Mouse (Mus musculus) heart, embryonic 12.5 days (tissue): ENCODE measurements at regions not wholly inside any gene's neighbourhood (a gene's known extent, or its start where the extent isn't known, plus 50 kb on each side); places are given as distances from the start of the nearest gene placed in this dataset.

Experiments used
- ATAC-seq: fragments of 200-750 bp; cut with Nextera tagmentation; 2 replicates; pipeline ENCODE4 v1.8.0; 2017; ENCODE audit warnings: moderate TSS enrichment, moderate library complexity; ENCODE audit not compliant: insufficient number of reproducible peaks, low FRiP score
- H3K27ac ChIP-seq: fragments of 300-500 bp; sonication (generic); 2 replicates; pipeline ENCODE4 v1.5.1; 2016; ENCODE audit warnings: mild to moderate bottlenecking, moderate library complexity; ENCODE audit not compliant: poor library complexity, severe bottlenecking
- H3K27me3 ChIP-seq: fragments of 300-500 bp; sonication (generic); replicated peaks from 2 replicates; pipeline ENCODE4 v1.6.1; 2016; ENCODE audit warnings: mild to moderate bottlenecking, moderate library complexity
- H3K36me3 ChIP-seq: fragments of 300-500 bp; sonication (generic); 2 replicates; pipeline ENCODE4 v1.6.1; 2016; ENCODE audit warnings: mild to moderate bottlenecking, moderate library complexity
- H3K4me1 ChIP-seq: fragments of 300-500 bp; sonication (generic); replicated peaks from 2 replicates; pipeline ENCODE4 v1.6.1; 2016; ENCODE audit warnings: mild to moderate bottlenecking
- H3K4me2 ChIP-seq: fragments of 300-500 bp; sonication (generic); 2 replicates; pipeline ENCODE4 v1.6.1; 2016; ENCODE audit warnings: mild to moderate bottlenecking, moderate library complexity
- H3K4me3 ChIP-seq: fragments of 300-500 bp; sonication (generic); 2 replicates; pipeline ENCODE4 v1.5.1; 2016; ENCODE audit warnings: mild to moderate bottlenecking
- H3K9ac ChIP-seq: fragments of 300-500 bp; sonication (generic); 2 replicates; pipeline ENCODE4 v1.6.1; 2016; ENCODE audit warnings: mild to moderate bottlenecking, moderate library complexity
- H3K9me3 ChIP-seq: fragments of 300-500 bp; sonication (generic); replicated peaks from 2 replicates; pipeline ENCODE4 v1.6.1; 2016; ENCODE audit warnings: mild to moderate bottlenecking, moderate library complexity
- WGBS: fragments of 180-500 bp; shearing (Covaris S2); methylation state at CpG from one replicate; pipeline ENCODE4 v1.1.7; 2016; 5-methylcytosine and 5-hydroxymethylcytosine counted together

GRCm38 (mm10) chr6:51086347-51086746, 346.1 kb upstream of the Nfe2l3 start:
- Histone ChIP-seq H3K27ac (no peak overlapping the region), H3K9me3 (no peaks in the 10 kb centered on the region), H3K36me3 (no peaks in the 10 kb centered on the region), H3K4me3 (no peak overlapping the region), H3K9ac (no peak overlapping the region), H3K27me3 (no peaks in the 10 kb centered on the region), H3K4me1 (peaks cover 9% of the 10 kb centered on the region; the same call in 1 of the 2 replicates), H3K4me2 (no peak overlapping the region)
- no peak for ATAC-seq
- 75% methylated on average over 4 of the region's 4 CpGs for WGBS

GRCm38 (mm10) chr6:51087806-51088205, 344.7 kb upstream of the Nfe2l3 start:
- Histone ChIP-seq H3K36me3 (no peaks in the 10 kb centered on the region), H3K4me2 (no peak overlapping the region), H3K4me3 (no peak overlapping the region), H3K4me1 (peaks cover 9% of the 10 kb centered on the region; the same call in 1 of the 2 replicates), H3K9ac (no peak overlapping the region), H3K27ac (no peak overlapping the region), H3K9me3 (no peaks in the 10 kb centered on the region), H3K27me3 (no peaks in the 10 kb centered on the region)
- 43% methylated on average over 2 of the region's 2 CpGs for WGBS
- no peak for ATAC-seq

DNA sequence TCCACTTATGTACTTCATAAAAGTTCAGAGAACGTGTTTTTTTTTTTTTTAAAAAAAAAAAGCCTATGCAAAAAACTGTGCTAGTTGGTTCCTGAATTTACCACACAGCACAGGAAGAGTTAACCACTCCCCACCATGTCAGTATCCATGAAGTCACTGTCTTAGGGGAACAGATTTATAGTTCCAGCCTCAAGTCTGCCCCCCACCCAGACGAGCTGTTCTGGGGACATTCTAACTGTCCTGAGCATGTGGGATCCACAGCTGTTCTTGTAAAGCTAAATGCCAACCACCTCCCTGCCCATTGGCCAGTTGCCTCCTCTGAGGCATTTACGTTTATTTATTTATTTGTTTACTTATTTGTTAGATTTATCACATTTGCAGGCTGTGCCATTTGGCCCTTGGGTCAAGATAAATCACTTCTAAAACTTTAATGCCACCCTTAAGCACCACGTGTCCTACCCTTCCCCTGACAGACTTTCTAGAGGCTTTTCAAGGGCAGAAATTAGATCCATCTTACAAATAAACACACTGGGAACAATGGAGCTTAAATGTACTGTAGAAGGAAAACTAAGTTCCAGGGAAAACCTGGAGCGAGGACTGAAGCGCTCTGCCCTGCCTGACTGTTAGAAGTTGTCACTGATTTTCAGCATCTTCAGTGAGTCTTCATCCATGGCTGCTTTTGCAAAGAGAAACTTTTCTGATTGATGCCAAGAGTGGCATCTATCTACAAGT, 343.7 kb upstream of the Nfe2l3 start:
- H3K27ac ChIP-seq, result no peak overlapping the region
- no peaks in the 10 kb centered on the region for H3K27me3 ChIP-seq
- H3K4me3 ChIP-seq, result no peak overlapping the region
- H3K4me1 ChIP-seq, result peaks cover 2% of the 10 kb centered on the region; the same call in 1 of the 2 replicates
- 56% methylated on average over 6 of the region's 6 CpGs for WGBS
- H3K36me3 ChIP-seq, result no peaks in the 10 kb centered on the region
- no peak for ATAC-seq
- H3K9me3 ChIP-seq, result no peaks in the 10 kb centered on the region
- H3K4me2 ChIP-seq, result no peak overlapping the region
- H3K9ac ChIP-seq, result no peak overlapping the region

DNA sequence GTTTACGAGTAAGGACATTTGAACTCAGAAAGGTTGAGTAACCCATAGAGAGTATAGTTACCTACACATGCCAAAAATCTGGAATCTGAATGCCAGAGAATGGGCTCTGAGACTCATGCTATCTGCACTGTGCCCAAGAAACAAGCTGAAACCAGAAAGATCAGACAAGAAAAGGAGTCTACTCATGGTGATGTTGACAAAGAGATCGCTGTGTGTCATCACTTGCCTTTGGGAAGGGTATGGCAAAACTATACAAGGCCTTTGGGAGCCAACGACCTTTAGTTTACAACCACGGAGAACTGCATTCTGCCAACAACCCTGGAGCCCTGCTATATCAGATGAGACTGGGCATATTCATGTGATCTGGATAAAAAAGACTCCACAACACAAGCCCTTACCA, 339.3 kb upstream of the Nfe2l3 start:
- Histone ChIP-seq H3K27ac (no peak overlapping the region), H3K4me3 (no peak overlapping the region), H3K9ac (no peak overlapping the region), H3K4me1 (no peaks in the 10 kb centered on the region), H3K9me3 (no peaks in the 10 kb centered on the region), H3K27me3 (no peaks in the 10 kb centered on the region), H3K4me2 (no peak overlapping the region), H3K36me3 (no peaks in the 10 kb centered on the region)
- no peak for ATAC-seq
- WGBS, result 81% methylated on average over 4 of the region's 4 CpGs

DNA sequence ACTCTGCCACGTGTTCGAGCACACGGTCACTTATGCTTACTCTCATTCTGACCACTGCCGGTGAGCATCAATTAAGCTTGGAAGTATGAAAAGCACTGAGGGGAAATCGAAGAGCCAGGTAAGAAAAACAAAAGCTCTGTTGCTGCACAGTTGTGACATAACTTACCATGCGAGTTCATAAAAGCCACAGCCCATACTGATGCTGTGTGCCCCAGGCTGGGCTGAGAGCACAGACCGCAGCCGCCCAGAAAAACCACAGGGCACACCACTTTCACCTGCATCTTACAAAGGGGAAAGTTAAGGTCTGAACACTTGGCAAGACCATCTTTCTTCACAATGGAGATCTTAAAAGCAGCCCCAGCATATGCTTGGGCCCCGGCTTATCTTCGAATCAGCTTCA, 338.2 kb upstream of the Nfe2l3 start:
- ATAC-seq, result no peak
- Histone ChIP-seq H3K4me3 (no peak overlapping the region), H3K27me3 (no peaks in the 10 kb centered on the region), H3K36me3 (no peaks in the 10 kb centered on the region), H3K27ac (no peak overlapping the region), H3K9me3 (no peaks in the 10 kb centered on the region), H3K9ac (no peak overlapping the region), H3K4me2 (no peak overlapping the region), H3K4me1 (no peaks in the 10 kb centered on the region)
- 84% methylated on average over 10 of the region's 10 CpGs for WGBS

DNA sequence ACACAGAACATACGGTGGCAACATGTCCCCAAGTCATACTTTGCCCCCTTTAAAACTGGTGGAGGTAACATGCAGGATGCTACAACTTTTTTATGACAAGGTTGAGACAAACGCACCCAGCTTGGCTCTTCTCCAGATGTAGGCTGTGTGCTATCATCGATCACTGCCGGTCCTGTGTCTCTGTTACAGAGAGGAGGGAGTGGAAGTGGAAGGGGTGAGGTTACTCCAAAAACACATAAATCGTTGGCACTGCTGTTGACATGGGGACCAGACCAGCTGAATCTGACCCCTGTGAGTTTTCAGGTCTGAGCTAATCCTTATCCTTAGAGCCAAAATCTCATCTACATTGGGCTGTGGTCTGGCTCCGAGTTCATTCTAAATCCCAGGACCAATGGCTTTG, 335.0 kb upstream of the Nfe2l3 start:
- WGBS, result 71% methylated on average over 6 of the region's 6 CpGs

DNA sequence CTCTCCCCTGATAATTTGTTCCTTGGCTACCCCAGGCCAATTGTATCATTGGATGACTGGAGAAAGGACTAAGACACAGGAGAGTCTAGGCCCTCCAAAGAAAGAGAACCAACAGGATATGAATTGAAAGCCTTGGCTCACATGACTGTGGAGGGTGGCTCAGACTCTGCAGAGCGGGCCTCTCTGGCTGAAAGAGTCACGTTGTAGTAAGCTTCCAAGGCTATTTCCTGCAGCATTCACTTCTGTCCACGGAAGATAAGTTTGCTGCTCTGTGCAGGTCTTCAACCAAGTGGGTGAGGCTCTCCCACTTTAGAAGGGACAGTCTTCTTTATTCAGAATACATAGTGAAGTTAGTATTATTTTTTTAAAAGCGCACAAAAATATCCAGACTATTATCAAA, 332.1 kb upstream of the Nfe2l3 start:
- 55% methylated on average over 4 of the region's 4 CpGs for WGBS
- ATAC-seq, result no peak

More for the DNA sequence above, 335.0 kb upstream of the Nfe2l3 start:
- no peaks in the 10 kb centered on the region for H3K9me3 ChIP-seq
- no peak for ATAC-seq
- H3K9ac ChIP-seq, result no peak overlapping the region
- H3K4me2 ChIP-seq, result no peak overlapping the region
- no peak overlapping the region for H3K27ac ChIP-seq
- no peaks in the 10 kb centered on the region for H3K27me3 ChIP-seq
- no peaks in the 10 kb centered on the region for H3K4me1 ChIP-seq
- H3K4me3 ChIP-seq, result no peak overlapping the region
- no peaks in the 10 kb centered on the region for H3K36me3 ChIP-seq

DNA sequence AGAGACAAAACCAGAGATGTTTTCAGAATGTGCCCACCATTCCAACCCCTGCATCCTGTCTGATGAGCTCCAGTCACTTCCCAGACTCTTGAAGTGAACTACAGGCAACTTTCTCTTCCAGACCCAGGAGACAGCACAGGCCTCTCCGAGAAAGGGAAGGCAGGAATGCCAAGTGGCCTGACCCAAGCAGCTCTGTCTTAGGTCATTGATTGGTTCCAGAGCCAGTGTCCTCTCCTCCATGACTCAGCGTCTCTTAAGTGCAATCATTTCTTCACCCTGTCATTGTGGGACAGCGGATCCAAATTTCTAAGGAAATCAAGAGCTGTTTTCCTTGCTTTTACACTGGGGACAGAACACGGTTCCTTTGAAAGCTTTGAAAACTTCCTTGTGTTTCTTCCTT, 329.2 kb upstream of the Nfe2l3 start:
- WGBS, result 48% methylated on average over 4 of the region's 4 CpGs
- Histone ChIP-seq H3K4me1 (peaks cover 6% of the 10 kb centered on the region), H3K4me3 (no peak overlapping the region), H3K36me3 (no peaks in the 10 kb centered on the region), H3K9ac (no peak overlapping the region), H3K27me3 (no peaks in the 10 kb centered on the region), H3K4me2 (no peak overlapping the region), H3K27ac (no peak overlapping the region), H3K9me3 (no peaks in the 10 kb centered on the region)
- ATAC-seq, result no peak

More for the DNA sequence above, 332.1 kb upstream of the Nfe2l3 start:
- Histone ChIP-seq H3K4me3 (no peak overlapping the region), H3K9ac (no peak overlapping the region), H3K4me2 (no peak overlapping the region), H3K27me3 (no peaks in the 10 kb centered on the region), H3K4me1 (peaks cover 3% of the 10 kb centered on the region; the same call in 1 of the 2 replicates), H3K27ac (no peak overlapping the region), H3K36me3 (no peaks in the 10 kb centered on the region), H3K9me3 (no peaks in the 10 kb centered on the region)

DNA sequence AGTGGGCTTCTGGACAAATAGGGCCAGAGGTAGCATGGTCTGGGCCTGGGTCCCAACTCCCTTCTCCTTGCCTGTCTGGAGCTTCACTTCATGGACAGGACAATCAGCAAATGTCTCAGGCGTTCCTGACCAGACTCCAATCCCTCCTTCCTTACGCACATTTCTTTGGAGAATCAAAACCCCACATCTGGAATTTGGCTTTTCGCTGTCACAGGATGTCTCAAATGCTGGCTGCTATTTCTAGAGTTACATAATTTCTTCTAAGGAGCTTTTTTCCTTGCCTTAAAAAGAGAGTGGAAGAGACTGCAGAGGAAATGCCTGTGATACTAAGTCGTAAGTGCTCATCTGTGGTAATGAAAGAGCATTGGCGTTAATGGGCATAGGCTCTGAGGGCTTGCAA, 328.1 kb upstream of the Nfe2l3 start:
- Histone ChIP-seq H3K27ac (no peak overlapping the region), H3K4me1 (peaks cover 16% of the 10 kb centered on the region), H3K36me3 (no peaks in the 10 kb centered on the region), H3K9ac (no peak overlapping the region), H3K4me3 (no peak overlapping the region), H3K27me3 (no peaks in the 10 kb centered on the region), H3K9me3 (no peaks in the 10 kb centered on the region), H3K4me2 (no peak overlapping the region)
- no peak for ATAC-seq
- WGBS, result 70% methylated on average over 5 of the region's 5 CpGs

GRCm38 (mm10) chr6:51108336-51108956, 324.0 kb upstream of the Nfe2l3 start:
- Histone ChIP-seq H3K9ac (no peak overlapping the region), H3K9me3 (no peaks in the 10 kb centered on the region), H3K27ac (peak overlapping the region; percentile 76), H3K36me3 (no peaks in the 10 kb centered on the region), H3K4me2 (0 out of 2 replicates have a peak overlapping the region, but pooled peaks have one; percentile 6), H3K4me1 (peaks cover 16% of the 10 kb centered on the region), H3K4me3 (no peak overlapping the region), H3K27me3 (no peaks in the 10 kb centered on the region)
- peak; percentile 57 for ATAC-seq
- 13% methylated on average over 8 of the region's 8 CpGs for WGBS

- H3K9me3 ChIP-seq, result no peaks in the 10 kb centered on the region
- no peak overlapping the region for H3K27ac ChIP-seq
- H3K4me2 ChIP-seq, result no peak overlapping the region
- H3K36me3 ChIP-seq, result no peaks in the 10 kb centered on the region
- H3K27me3 ChIP-seq, result no peaks in the 10 kb centered on the region
- H3K4me3 ChIP-seq, result no peak overlapping the region
- WGBS, result 88% methylated on average over 3 of the region's 3 CpGs
- no peak overlapping the region for H3K9ac ChIP-seq
- no peak for ATAC-seq
- peaks cover 13% of the 10 kb centered on the region for H3K4me1 ChIP-seq
These were observed 321.9 kb upstream of the Nfe2l3 start for GRCm38 (mm10) chr6:51110596-51110995.
